Mouse (Mus musculus): ENCODE results near the gene Hyal2. TPM values are rescaled to one million over a fixed set of nuclear protein-coding genes. Genes with fewer than 3 reads are reported as not detected.
A peak's percentile ranks its signal among the peaks of the same experiment; 100 is the strongest.

Gene Hyal2
- polyA plus RNA-seq, 1 experiment: 39.8 TPM

GRCm38 (mm10) chr9:107593101-107593976 lies 25.6 kb downstream of the Hyal2 start:
- Histone ChIP-seq H3K4me1 (replicated peaks; ENCODE audit: control insufficient read depth, insufficient read depth, low read length) (peaks cover 7% of the 10 kb centered on the region; the same call in 1 of the 2 replicates), H3K36me3 (ENCODE audit: control insufficient read depth, insufficient read depth, low read length) (peaks cover 6% of the 10 kb centered on the region; the same call in 1 of the 2 replicates), H3K27ac (ENCODE audit: control insufficient read depth, insufficient read depth, low read length) (no peak overlapping the region), H3K4me3 (ENCODE audit: control insufficient read depth, insufficient read depth, low read length) (no peak overlapping the region), H3K27me3 (ENCODE audit: control insufficient read depth, insufficient read depth, low read length) (no peaks in the 10 kb centered on the region)
- WGBS: 96% methylated on average over 11 of the region's 11 CpGs
- DNase-seq: no peak
- no peak for TF ChIP-seq CTCF (IDR thresholded peaks at IDR 0.05; ENCODE audit: borderline replicate concordance, control insufficient read depth, extremely low read depth, insufficient read depth, low read length, poor library complexity)
- TF ChIP-seq POLR2A (IDR thresholded peaks at IDR 0.05; ENCODE audit: control insufficient read depth, extremely low read depth, insufficient read depth, low read length, poor library complexity): no peak

GRCm38 (mm10) chr9:107594281-107595062 lies 26.7 kb downstream of the Hyal2 start:
- TF ChIP-seq POLR2A (IDR thresholded peaks at IDR 0.05; ENCODE audit: control insufficient read depth, extremely low read depth, insufficient read depth, low read length, poor library complexity) (no peak), CTCF (IDR thresholded peaks at IDR 0.05; ENCODE audit: borderline replicate concordance, control insufficient read depth, extremely low read depth, insufficient read depth, low read length, poor library complexity) (no peak)
- DNase-seq: no peak
- 95% methylated on average over 8 of the region's 8 CpGs for WGBS
- H3K36me3 ChIP-seq (ENCODE audit: control insufficient read depth, insufficient read depth, low read length): peaks cover 6% of the 10 kb centered on the region; the same call in 1 of the 2 replicates
- H3K27ac ChIP-seq (ENCODE audit: control insufficient read depth, insufficient read depth, low read length): peak overlapping the region; percentile 1; the same call in 1 of the 2 replicates
- H3K27me3 ChIP-seq (ENCODE audit: control insufficient read depth, insufficient read depth, low read length): no peaks in the 10 kb centered on the region
- no peaks in the 10 kb centered on the region for H3K4me1 ChIP-seq (replicated peaks; ENCODE audit: control insufficient read depth, insufficient read depth, low read length)
- H3K4me3 ChIP-seq (ENCODE audit: control insufficient read depth, insufficient read depth, low read length): no peak overlapping the region

- DNase-seq: no peak
- H3K27ac ChIP-seq (ENCODE audit: control insufficient read depth, insufficient read depth, low read length): no peak overlapping the region
These were observed 29.1 kb downstream of the Hyal2 start for GRCm38 (mm10) chr9:107596619-107597569.

GRCm38 (mm10) chr9:107598385-107598784 lies 30.6 kb downstream of the Hyal2 start:
- Histone ChIP-seq H3K4me1 (replicated peaks; ENCODE audit: control insufficient read depth, insufficient read depth, low read length) (peaks cover 14% of the 10 kb centered on the region), H3K27ac (ENCODE audit: control insufficient read depth, insufficient read depth, low read length) (no peak overlapping the region), H3K27me3 (ENCODE audit: control insufficient read depth, insufficient read depth, low read length) (no peaks in the 10 kb centered on the region), H3K36me3 (ENCODE audit: control insufficient read depth, insufficient read depth, low read length) (no peaks in the 10 kb centered on the region; the same call in 1 of the 2 replicates), H3K4me3 (ENCODE audit: control insufficient read depth, insufficient read depth, low read length) (no peak overlapping the region)
- DNase-seq: no peak
- no peak for TF ChIP-seq POLR2A (IDR thresholded peaks at IDR 0.05; ENCODE audit: control insufficient read depth, extremely low read depth, insufficient read depth, low read length, poor library complexity)
- no peak for TF ChIP-seq CTCF (IDR thresholded peaks at IDR 0.05; ENCODE audit: borderline replicate concordance, control insufficient read depth, extremely low read depth, insufficient read depth, low read length, poor library complexity)
- WGBS: 92% methylated on average over 5 of the region's 5 CpGs

More at GRCm38 (mm10) chr9:107596619-107597569, 29.1 kb downstream of the Hyal2 start:
- H3K36me3 ChIP-seq (ENCODE audit: control insufficient read depth, insufficient read depth, low read length): peaks cover 4% of the 10 kb centered on the region; the same call in 1 of the 2 replicates
- H3K27me3 ChIP-seq (ENCODE audit: control insufficient read depth, insufficient read depth, low read length): no peaks in the 10 kb centered on the region
- H3K4me3 ChIP-seq (ENCODE audit: control insufficient read depth, insufficient read depth, low read length): no peak overlapping the region
- 96% methylated on average over 11 of the region's 11 CpGs for WGBS
- peaks cover 14% of the 10 kb centered on the region for H3K4me1 ChIP-seq (replicated peaks; ENCODE audit: control insufficient read depth, insufficient read depth, low read length)
- no peak for TF ChIP-seq CTCF (IDR thresholded peaks at IDR 0.05; ENCODE audit: borderline replicate concordance, control insufficient read depth, extremely low read depth, insufficient read depth, low read length, poor library complexity)
- TF ChIP-seq POLR2A (IDR thresholded peaks at IDR 0.05; ENCODE audit: control insufficient read depth, extremely low read depth, insufficient read depth, low read length, poor library complexity): no peak

- no peak for DNase-seq
- TF ChIP-seq POLR2A (IDR thresholded peaks at IDR 0.05; ENCODE audit: control insufficient read depth, extremely low read depth, insufficient read depth, low read length, poor library complexity) (no peak), CTCF (IDR thresholded peaks at IDR 0.05; ENCODE audit: borderline replicate concordance, control insufficient read depth, extremely low read depth, insufficient read depth, low read length, poor library complexity) (no peak)
- Histone ChIP-seq H3K4me1 (replicated peaks; ENCODE audit: control insufficient read depth, insufficient read depth, low read length) (peaks cover 14% of the 10 kb centered on the region), H3K27me3 (ENCODE audit: control insufficient read depth, insufficient read depth, low read length) (no peaks in the 10 kb centered on the region), H3K36me3 (ENCODE audit: control insufficient read depth, insufficient read depth, low read length) (no peaks in the 10 kb centered on the region), H3K4me3 (ENCODE audit: control insufficient read depth, insufficient read depth, low read length) (no peak overlapping the region), H3K27ac (ENCODE audit: control insufficient read depth, insufficient read depth, low read length) (no peak overlapping the region)
- 96% methylated on average over 9 of the region's 9 CpGs for WGBS
These were observed 31.7 kb downstream of the Hyal2 start for GRCm38 (mm10) chr9:107599433-107599832.

Measured in thymus, adult 2 months (tissue).